Mouse (Mus musculus): Measurements from ENCODE around the gene Skp2.

Skp2 gene

GRCm38 (mm10) chr15:9111648-9112047, 43.6 kb downstream of the Skp2 start:
- DNase-seq = peak; percentile 44

- peak; percentile 54 for DNase-seq
Observed at GRCm38 (mm10) chr15:9110526-9111347, 44.5 kb downstream of the Skp2 start.

GRCm38 (mm10) chr15:9106303-9107074, 48.7 kb downstream of the Skp2 start:
- peak; percentile 76 for DNase-seq

- peak; percentile 60 for DNase-seq
Observed at GRCm38 (mm10) chr15:9100446-9101077, 54.7 kb downstream of the Skp2 start.

GRCm38 (mm10) chr15:9096865-9097264, 58.4 kb downstream of the Skp2 start:
- peak; percentile 18 for DNase-seq

GRCm38 (mm10) chr15:9094366-9094750, 60.9 kb downstream of the Skp2 start:
- peak; percentile 88 for DNase-seq

GRCm38 (mm10) chr15:9093598-9094365, 61.4 kb downstream of the Skp2 start:
- DNase-seq = peak; percentile 85

GRCm38 (mm10) chr15:9090662-9091061, 64.6 kb downstream of the Skp2 start:
- DNase-seq = peak; percentile 37

- DNase-seq = peak; percentile 48
Observed at GRCm38 (mm10) chr15:9089136-9089720, 66.0 kb downstream of the Skp2 start.

- DNase-seq = peak; percentile 71
Observed at GRCm38 (mm10) chr15:9088683-9089072, 66.5 kb downstream of the Skp2 start.

- DNase-seq = peak; percentile 73
Observed at GRCm38 (mm10) chr15:9087895-9088682, 67.1 kb downstream of the Skp2 start.

- DNase-seq = peak; percentile 61
Observed at GRCm38 (mm10) chr15:9087421-9087820, 67.8 kb downstream of the Skp2 start.

- peak; percentile 91 for DNase-seq
Observed at GRCm38 (mm10) chr15:9086813-9087212, 68.4 kb downstream of the Skp2 start.

- DNase-seq = peak; percentile 88
Observed at GRCm38 (mm10) chr15:9082753-9083152, 72.5 kb downstream of the Skp2 start.

- DNase-seq = peak; percentile 46
Observed at GRCm38 (mm10) chr15:9081294-9081693, 73.9 kb downstream of the Skp2 start.

- DNase-seq = no peak
Observed at GRCm38 (mm10) chr15:9080206-9080605, 75.0 kb downstream of the Skp2 start.

GRCm38 (mm10) chr15:9079626-9080025, 75.6 kb downstream of the Skp2 start:
- DNase-seq = no peak

GRCm38 (mm10) chr15:9078481-9079300, 76.5 kb downstream of the Skp2 start:
- DNase-seq = peak; percentile 88

GRCm38 (mm10) chr15:9075608-9076200, 79.5 kb downstream of the Skp2 start:
- no peak for DNase-seq

GRCm38 (mm10) chr15:9074671-9075070, 80.6 kb downstream of the Skp2 start:
- DNase-seq = peak; percentile 93
